Mouse (Mus musculus): ENCODE results near the gene Coq7. TPM values are rescaled to one million over a fixed set of nuclear protein-coding genes. Genes with fewer than 3 reads are reported as not detected.

Gene Coq7
- polyA plus RNA-seq, 1 experiment from 2014 or later, result 145 TPM

- WGBS, result 77% methylated on average over 9 of the region's 9 CpGs
- Histone ChIP-seq H3K4me2 (no peak overlapping the region), H3K27ac (replicated peaks) (no peak overlapping the region), H3K9me3 (no peaks in the 10 kb centered on the region), H3K9ac (no peak overlapping the region), H3K27me3 (replicated peaks) (no peaks in the 10 kb centered on the region), H3K4me1 (peaks cover 17% of the 10 kb centered on the region), H3K4me3 (no peak overlapping the region), H3K36me3 (peaks cover 12% of the 10 kb centered on the region)
- ATAC-seq (ENCODE audit: extremely low read depth, insufficient number of reproducible peaks, low FRiP score, low TSS enrichment), result no peak
Measured at GRCm38 (mm10) chr7:118480160-118480709, 52.9 kb downstream of the Coq7 start.

DNA sequence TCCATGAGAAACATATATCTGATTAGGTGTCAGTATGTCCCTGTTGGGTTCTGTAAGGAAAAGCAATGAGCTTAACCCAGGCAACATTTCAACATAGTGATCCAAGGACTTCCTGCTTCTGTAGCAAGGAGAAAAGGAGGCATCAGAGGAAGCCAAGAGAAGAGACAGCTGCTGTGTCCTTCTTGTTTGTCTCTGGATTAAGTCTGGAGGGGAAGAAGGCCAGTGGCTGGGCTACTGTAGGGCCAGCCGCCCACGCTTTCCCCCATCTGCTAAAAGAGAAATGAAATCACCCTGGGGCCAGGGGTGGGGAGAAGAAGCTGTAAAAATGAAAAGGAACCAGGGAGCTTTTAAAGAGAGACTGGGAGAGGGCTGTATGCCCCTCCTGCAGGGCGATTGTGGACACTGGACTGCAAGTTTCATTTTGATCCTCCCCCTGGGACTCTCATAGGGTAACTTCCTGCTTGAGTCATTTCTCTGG, 54.3 kb downstream of the Coq7 start:
- H3K27ac ChIP-seq (replicated peaks), result peak overlapping the region; percentile 56
- no peak overlapping the region; the same call in 1 of the 2 replicates for H3K9ac ChIP-seq
- no peak overlapping the region for H3K4me3 ChIP-seq
- no peak for ATAC-seq (ENCODE audit: extremely low read depth, insufficient number of reproducible peaks, low FRiP score, low TSS enrichment)
- H3K27me3 ChIP-seq (replicated peaks), result no peaks in the 10 kb centered on the region
- peaks cover 6% of the 10 kb centered on the region; the same call in 1 of the 2 replicates for H3K9me3 ChIP-seq
- no peaks in the 10 kb centered on the region for H3K36me3 ChIP-seq
- WGBS, result 53% methylated on average over 3 of the region's 3 CpGs
- H3K4me2 ChIP-seq, result no peak overlapping the region
- peaks cover 17% of the 10 kb centered on the region for H3K4me1 ChIP-seq

DNA sequence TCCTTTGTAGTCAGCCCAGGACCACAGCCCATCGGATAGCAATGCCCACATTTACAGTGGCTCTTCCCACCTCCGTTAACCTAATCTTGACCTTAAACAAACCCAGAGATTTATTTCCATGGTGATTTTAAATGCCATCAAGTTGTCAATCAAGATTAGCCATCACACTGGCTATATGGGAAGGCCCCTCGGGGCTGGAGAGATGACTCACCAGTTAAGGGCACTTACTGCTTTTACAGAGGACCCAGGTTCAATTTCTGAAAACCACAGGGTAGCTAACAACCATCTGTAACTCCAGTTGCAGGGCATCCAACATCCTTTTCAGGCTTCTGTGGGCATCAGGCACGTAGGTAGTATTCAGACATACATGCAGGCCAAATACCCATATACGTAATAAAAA, 56.7 kb downstream of the Coq7 start:
- H3K27ac ChIP-seq (replicated peaks), result no peak overlapping the region
- peaks cover 6% of the 10 kb centered on the region; the same call in 1 of the 2 replicates for H3K9me3 ChIP-seq
- H3K27me3 ChIP-seq (replicated peaks), result no peaks in the 10 kb centered on the region
- no peak overlapping the region for H3K4me3 ChIP-seq
- no peak overlapping the region for H3K4me2 ChIP-seq
- H3K36me3 ChIP-seq, result no peaks in the 10 kb centered on the region
- WGBS, result 67% methylated on average over 5 of the region's 5 CpGs
- H3K9ac ChIP-seq, result no peak overlapping the region
- peaks cover 15% of the 10 kb centered on the region for H3K4me1 ChIP-seq
- ATAC-seq (ENCODE audit: extremely low read depth, insufficient number of reproducible peaks, low FRiP score, low TSS enrichment), result no peak

DNA sequence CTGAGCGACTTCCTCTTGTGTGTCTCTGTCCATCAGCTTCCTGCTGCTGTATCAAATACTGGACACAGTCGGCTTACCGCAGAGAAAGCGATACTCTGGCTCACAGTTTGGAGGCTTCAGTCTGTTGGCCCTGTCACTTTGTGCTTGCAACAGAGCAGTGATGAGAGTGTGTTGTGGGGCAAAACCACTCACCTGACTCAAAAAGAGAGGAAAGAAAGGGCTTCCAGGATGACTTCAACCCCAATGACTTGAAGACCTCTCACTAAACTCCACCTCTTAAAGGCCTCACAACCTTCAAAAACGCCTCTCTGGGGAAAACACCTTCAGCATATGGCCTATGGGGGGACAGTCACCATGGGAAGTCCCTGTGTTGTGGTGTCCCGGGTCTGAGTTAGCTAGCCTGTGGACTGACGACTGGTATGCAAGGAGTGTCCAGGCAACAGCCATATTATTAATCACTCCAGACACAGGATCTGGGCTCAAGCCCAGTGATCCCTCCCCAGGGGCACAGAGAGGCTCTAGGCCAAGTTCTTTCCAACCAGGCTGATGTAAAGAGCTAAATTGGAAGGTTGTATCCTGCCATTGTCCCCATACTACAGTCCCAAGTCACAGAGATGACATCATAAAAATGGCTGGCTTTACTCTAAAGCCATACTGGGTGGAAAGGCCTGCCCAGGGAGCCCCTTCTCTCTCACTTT, 58.0 kb downstream of the Coq7 start:
- H3K27ac ChIP-seq (replicated peaks), result peak overlapping the region; percentile 25; the same call in 1 of the 2 replicates
- 80% methylated on average over 7 of the region's 7 CpGs for WGBS
- H3K4me2 ChIP-seq, result no peak overlapping the region
- H3K9me3 ChIP-seq, result peaks cover 6% of the 10 kb centered on the region; the same call in 1 of the 2 replicates
- H3K4me1 ChIP-seq, result peaks cover 8% of the 10 kb centered on the region
- H3K36me3 ChIP-seq, result no peaks in the 10 kb centered on the region
- no peak overlapping the region for H3K9ac ChIP-seq
- no peak overlapping the region for H3K4me3 ChIP-seq
- ATAC-seq (ENCODE audit: extremely low read depth, insufficient number of reproducible peaks, low FRiP score, low TSS enrichment), result no peak
- no peaks in the 10 kb centered on the region for H3K27me3 ChIP-seq (replicated peaks)

DNA sequence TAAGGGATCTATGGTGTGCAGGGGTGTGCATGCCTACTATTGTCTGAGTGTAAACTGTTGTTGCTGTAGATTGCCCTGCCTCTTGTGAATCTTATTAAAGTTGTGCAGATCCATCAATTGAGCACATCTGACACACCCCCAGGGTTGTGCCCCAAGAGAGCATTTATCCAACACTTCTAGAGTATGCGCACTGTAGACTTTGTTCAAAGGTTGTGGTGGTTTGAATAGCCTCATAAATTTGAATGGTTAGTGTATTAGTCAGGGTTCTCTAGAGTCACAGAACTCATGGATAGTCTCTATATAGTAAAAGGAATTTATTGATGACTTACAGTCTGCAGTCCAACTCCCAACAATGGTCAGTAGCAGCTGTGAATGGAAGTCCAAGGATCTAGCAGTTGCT, 60.3 kb downstream of the Coq7 start:
- ATAC-seq (ENCODE audit: extremely low read depth, insufficient number of reproducible peaks, low FRiP score, low TSS enrichment), result no peak
- Histone ChIP-seq H3K4me1 (peaks cover 9% of the 10 kb centered on the region; the same call in 1 of the 2 replicates), H3K27ac (replicated peaks) (no peak overlapping the region), H3K4me3 (no peak overlapping the region), H3K27me3 (replicated peaks) (no peaks in the 10 kb centered on the region), H3K36me3 (no peaks in the 10 kb centered on the region), H3K4me2 (no peak overlapping the region), H3K9ac (no peak overlapping the region), H3K9me3 (peaks cover 6% of the 10 kb centered on the region; the same call in 1 of the 2 replicates)
- WGBS, result 94% methylated on average over 1 of the region's 1 CpGs

GRCm38 (mm10) chr7:118468060-118468459, 65.1 kb downstream of the Coq7 start:
- whole genome bisulfite sequencing, result 86% methylated on average over 3 of the region's 3 CpGs

GRCm38 (mm10) chr7:118464432-118464831, 68.7 kb downstream of the Coq7 start:
- Histone ChIP-seq H3K36me3 (no peaks in the 10 kb centered on the region), H3K4me1 (peaks cover 10% of the 10 kb centered on the region), H3K9ac (no peak overlapping the region), H3K4me3 (no peak overlapping the region), H3K9me3 (no peaks in the 10 kb centered on the region), H3K27me3 (replicated peaks) (0 out of 2 replicates have a peak, but pooled peaks cover 4% of the 10 kb centered on the region), H3K27ac (replicated peaks) (no peak overlapping the region), H3K4me2 (no peak overlapping the region)
- 40% methylated on average over 4 of the region's 4 CpGs for WGBS
- ATAC-seq (ENCODE audit: extremely low read depth, insufficient number of reproducible peaks, low FRiP score, low TSS enrichment), result no peak

More at GRCm38 (mm10) chr7:118468060-118468459, 65.1 kb downstream of the Coq7 start:
- H3K4me2 ChIP-seq, result no peak overlapping the region
- peaks cover 19% of the 10 kb centered on the region for H3K4me1 ChIP-seq
- no peak for ATAC-seq (ENCODE audit: extremely low read depth, insufficient number of reproducible peaks, low FRiP score, low TSS enrichment)
- H3K4me3 ChIP-seq, result no peak overlapping the region
- no peaks in the 10 kb centered on the region for H3K27me3 ChIP-seq (replicated peaks)
- H3K9me3 ChIP-seq, result no peaks in the 10 kb centered on the region
- no peaks in the 10 kb centered on the region for H3K36me3 ChIP-seq
- no peak overlapping the region for H3K27ac ChIP-seq (replicated peaks)
- H3K9ac ChIP-seq, result no peak overlapping the region

GRCm38 (mm10) chr7:118462818-118463762, 70.1 kb downstream of the Coq7 start:
- WGBS, result 59% methylated on average over 11 of the region's 11 CpGs
- H3K27me3 ChIP-seq (replicated peaks), result 0 out of 2 replicates have a peak, but pooled peaks cover 7% of the 10 kb centered on the region
- no peak overlapping the region for H3K27ac ChIP-seq (replicated peaks)
- H3K4me1 ChIP-seq, result peaks cover 10% of the 10 kb centered on the region
- H3K4me3 ChIP-seq, result no peak overlapping the region
- H3K9ac ChIP-seq, result no peak overlapping the region
- H3K36me3 ChIP-seq, result no peaks in the 10 kb centered on the region
- no peak overlapping the region for H3K4me2 ChIP-seq
- H3K9me3 ChIP-seq, result no peaks in the 10 kb centered on the region
- ATAC-seq (ENCODE audit: extremely low read depth, insufficient number of reproducible peaks, low FRiP score, low TSS enrichment), result no peak

DNA sequence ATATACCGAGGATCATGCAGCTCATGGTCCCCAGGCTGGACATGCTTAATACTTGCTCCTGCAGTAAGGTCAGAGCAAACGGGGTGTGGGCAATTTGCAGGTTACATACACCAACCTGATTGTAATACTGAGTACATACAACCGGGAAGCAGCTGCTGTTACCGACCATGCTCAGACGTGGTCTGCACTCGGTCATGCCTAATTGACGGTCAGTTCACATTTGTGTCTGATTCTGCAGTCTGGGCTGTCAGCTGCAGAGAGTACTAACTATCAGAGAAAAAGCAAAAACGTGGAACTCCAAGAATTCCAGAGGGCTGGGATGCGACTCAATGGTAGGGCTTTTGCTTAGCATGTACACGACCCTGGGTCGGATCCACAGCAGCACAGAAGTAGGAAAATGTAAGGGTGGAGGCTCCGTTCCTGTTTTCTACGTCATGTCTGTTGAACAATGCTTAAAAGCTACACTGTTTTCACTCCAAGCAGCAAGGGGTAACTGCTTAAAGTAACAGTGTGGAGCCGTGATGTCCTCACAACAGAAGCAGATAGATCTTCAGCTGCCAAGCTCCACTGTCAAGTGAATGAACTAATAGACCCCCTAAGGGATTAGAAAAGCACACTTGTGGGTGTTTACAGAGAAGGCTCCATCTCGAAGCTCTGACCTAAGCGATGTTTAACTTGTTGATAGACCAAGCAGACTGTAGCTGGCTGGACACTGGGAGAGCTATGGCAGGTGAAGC, 71.6 kb downstream of the Coq7 start:
- 55% methylated on average over 16 of the region's 16 CpGs for WGBS
- Histone ChIP-seq H3K9ac (no peak overlapping the region), H3K27ac (replicated peaks) (no peak overlapping the region), H3K4me2 (no peak overlapping the region), H3K9me3 (no peaks in the 10 kb centered on the region), H3K4me1 (peaks cover 4% of the 10 kb centered on the region), H3K4me3 (no peak overlapping the region), H3K27me3 (replicated peaks) (0 out of 2 replicates have a peak, but pooled peaks cover 7% of the 10 kb centered on the region), H3K36me3 (no peaks in the 10 kb centered on the region)
- no peak for ATAC-seq (ENCODE audit: extremely low read depth, insufficient number of reproducible peaks, low FRiP score, low TSS enrichment)
